Mouse (Mus musculus) embryo, embryonic 10 days (tissue): ENCODE data around the gene Lpo.

ENCODE experiments used
- DNase-seq: peaks from one replicate; pipeline ENCODE4 v3.0.0-alpha.2; 2015; ENCODE audit warnings: low spot score

The Lpo gene

GRCm38 (mm10) chr11:87805448-87805847 lies 22.6 kb downstream of the Lpo start:
- DNase-seq, result peak; percentile 47

GRCm38 (mm10) chr11:87802621-87803020 lies 25.5 kb downstream of the Lpo start:
- peak; percentile 62 for DNase-seq

- DNase-seq, result no peak
These were observed 26.3 kb downstream of the Lpo start for GRCm38 (mm10) chr11:87801711-87802275.

DNA sequence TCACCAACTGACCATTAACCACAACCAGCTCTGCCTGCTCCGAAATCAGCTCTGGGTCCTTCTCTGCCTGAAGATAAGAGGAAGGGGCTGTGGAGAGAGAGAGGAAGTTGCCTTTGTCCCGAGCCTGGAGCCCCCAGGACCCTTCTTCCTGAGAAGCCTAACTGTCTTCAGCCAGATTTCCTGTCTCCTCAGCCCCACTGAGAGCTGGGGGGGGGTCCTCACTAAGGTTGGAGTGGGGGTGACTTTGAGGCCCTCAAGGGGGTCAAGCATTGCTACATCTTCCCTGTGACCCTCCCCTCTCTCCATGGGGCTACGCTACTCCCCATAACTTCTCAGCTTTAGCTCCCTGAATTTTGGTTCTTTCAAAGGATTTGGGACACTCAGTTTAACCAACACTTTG lies 34.6 kb downstream of the Lpo start, which contains the start of gene Mpo:
TSS of gene Mpo (plus strand) at position 122 of the 400 bp plus-strand sequence.
- DNase-seq, result no peak

GRCm38 (mm10) chr11:87790088-87790487 lies 38.0 kb downstream of the Lpo start:
- DNase-seq, result no peak

DNA sequence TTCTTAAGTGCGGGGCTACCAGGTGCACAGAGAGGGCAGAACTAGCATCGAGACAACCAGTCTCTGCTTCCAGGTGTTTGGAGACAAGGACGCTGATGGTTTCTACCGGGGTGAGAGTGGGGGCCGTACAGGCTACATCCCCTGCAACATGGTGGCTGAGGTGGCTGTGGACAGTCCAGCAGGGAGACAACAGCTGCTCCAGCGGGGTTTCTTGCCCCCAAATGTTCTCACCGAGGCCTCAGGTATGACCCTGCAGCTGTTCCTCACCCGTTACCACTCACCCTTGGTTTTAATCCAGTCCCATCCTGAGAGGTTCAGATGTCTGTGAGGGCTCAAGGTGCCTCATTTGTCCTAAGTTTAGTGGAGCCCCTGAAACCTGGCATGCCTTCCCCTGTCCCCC lies 48.0 kb downstream of the Lpo start:
- no peak for DNase-seq

GRCm38 (mm10) chr11:87779392-87779791 lies 48.7 kb downstream of the Lpo start:
- no peak for DNase-seq

DNA sequence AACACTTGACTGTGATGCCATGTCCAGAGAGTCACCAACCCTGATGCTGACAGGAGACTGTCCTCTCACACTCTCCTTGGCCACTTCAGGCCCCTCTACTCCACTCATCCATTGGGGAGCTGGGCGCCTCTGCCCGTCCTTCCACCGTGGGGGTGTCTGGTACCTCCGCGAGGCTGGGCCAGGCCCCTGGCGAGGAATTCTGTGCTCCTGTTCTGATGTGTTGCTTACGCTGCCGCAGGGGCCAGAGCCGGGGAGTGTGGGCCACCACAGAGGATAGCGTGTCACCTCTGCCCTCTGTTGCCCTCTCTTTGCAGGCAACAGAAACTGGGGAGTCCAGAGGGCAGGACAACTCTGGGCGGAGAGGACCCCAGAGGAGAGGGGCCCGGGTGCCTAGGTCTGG lies 49.2 kb downstream of the Lpo start:
- no peak for DNase-seq

GRCm38 (mm10) chr11:87778100-87778765 lies 49.9 kb downstream of the Lpo start:
- DNase-seq, result peak; percentile 86

GRCm38 (mm10) chr11:87772354-87772753 lies 55.7 kb downstream of the Lpo start:
- DNase-seq, result no peak

- DNase-seq, result peak; percentile 59
These were observed 57.1 kb downstream of the Lpo start for GRCm38 (mm10) chr11:87770989-87771388.

DNA sequence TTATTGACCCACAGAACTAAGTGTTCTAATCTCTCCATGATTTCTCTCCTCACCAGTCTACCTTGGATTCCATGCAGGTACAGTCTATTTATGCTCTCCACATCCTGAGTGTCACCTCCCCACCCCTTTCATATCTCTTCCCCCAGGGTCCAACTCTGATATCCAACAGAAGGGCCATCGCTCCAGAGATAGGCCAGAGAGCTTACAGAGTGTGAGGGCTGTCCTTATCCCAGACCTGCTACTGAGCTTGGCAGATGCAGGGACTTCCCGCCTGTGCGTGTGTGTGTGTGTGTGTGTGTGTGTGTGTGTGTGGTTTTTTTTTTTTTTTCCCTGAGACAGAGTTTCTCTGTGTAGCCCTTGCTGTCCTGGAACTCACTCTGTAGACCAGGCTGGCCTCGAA lies 59.3 kb downstream of the Lpo start:
- DNase-seq, result no peak

DNA sequence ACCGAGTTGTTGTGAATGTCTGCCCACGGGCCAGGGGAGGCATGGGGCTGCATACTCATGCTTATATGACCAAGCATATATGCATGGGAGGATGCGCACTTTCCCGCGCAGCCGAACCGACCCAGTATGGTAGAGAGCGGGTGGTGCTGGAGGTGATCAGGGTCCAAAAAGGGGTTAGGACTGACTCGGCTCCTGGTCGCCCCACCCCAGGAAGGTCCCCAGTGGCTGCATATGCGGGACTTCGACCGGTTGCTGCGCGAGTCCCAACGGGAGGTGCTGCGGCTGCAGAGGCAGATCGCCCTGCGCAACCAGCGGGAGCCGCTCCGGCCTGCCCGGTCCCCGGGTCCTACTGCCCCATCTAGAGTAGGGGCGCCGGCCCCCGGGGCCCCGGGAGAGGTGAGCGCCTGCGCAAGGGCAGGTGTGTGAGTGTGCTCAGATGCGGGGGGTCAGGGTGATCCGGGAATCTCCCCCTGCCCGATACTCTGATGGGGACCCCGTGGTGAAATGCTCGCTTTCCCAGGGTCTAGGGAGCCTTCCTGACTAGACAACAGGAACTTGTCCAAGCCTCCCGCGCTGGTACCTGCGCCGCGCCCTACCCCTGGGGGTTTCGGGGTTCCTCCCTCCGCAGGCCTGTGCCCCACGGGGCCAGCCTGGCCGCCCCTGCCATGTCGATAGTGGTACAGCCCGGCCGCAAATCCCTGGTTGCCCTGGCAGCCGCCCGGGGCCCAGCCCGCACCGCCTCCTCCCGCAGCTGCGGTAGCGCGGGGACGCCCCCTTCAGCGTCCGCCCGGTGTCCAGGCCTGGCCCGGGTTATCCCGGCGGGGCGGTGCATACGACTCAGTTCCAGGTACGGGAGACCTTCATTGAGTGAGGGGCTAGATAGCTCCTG lies 63.9 kb downstream of the Lpo start:
- DNase-seq, result peak; percentile 20

DNA sequence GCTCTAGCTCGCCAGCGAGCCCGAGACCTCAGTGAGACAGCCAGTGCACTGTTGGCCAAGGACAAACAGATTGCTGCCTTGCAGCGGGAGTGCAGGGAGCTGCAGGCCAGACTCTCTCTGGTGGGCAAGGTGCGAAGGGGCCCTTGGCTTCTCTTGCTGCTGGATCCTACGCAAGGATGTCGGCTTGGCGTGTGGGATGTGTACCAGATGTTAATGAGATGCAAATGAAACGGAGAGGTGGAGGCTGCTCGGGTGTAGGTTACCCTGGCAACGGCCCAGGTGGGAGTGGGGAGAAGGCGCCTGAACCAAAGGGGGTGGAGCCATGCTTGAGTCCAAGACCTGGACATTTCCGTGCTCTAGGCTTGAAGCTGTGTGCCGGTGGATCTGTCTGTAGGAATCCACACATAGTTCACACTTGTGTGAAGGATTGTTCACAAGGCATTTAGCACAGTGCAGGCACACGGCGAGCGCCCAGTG lies 64.5 kb downstream of the Lpo start:
- peak; percentile 61 for DNase-seq

DNA sequence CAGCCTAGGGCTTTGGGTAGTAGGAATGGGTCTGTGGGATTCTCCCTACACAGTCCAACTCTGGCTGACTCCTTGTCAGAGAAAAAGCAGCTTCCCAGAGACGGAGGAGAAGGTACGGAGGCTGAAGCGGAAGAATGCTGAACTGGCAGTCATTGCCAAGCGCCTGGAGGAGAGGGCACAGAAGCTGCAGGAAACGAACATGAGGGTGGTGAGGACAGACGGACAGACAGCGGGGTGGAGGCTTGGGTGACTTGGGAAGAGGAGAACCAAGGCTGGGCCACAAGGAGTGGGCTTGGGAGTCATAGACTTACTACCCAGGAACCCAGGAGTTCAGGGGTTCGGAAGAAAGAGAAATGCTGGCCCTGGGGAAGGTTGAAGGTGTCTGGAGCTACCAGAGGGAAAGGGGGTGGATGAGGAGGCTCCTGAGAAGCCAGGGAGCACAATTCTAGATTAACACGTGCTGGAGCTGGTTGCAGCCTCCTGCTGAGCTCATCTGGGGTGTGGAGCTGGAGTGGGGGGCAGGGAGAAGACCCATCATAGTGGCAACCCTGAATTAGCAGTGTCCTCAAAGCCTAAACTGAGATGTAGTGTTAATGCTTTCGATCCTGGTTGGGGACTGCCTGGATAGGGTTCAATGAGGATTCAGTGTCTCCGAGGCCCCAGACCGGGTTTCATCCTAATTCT lies 65.2 kb downstream of the Lpo start:
- DNase-seq, result no peak

GRCm38 (mm10) chr11:87761806-87762701 lies 66.0 kb downstream of the Lpo start:
- DNase-seq, result no peak

GRCm38 (mm10) chr11:87761181-87761721 lies 66.8 kb downstream of the Lpo start:
- DNase-seq, result no peak

DNA sequence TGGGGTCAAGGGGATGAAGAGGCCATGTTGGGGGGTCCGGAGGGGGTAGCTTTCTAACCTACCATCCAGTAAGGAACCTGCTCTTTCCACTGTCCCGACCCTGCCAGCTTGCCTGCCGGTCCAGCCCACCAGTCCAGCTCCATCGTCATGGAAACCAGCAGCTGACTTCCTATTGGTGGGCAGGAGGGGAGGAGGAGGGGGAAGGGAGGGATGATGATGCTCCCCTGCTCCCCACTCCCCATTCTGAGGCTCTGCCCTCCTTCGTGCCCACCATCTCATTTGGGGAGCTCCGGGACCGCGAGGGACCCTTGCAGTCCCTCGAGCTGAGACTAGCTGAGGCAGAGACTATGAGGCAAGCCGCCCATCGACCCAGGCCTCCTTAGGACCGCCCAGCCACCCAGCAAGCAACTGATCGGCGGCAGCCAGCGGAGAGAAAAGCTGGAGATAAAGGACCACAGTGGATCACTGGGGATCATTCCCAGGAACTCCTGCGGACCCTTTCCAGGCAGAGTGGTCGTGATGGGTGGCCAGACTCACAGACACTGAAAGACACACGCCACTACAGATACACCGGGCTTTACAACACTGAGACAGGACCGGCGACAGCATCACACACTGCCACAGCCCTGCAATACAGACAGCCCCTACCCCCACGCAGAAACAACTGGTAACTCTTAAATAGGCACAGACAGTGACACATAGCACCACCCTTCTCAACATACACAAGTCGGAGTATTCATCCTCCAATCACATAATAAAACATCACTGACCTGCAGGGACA lies 67.6 kb downstream of the Lpo start, which contains the start of gene Tspoap1:
TSS of gene Tspoap1 (plus strand) at position 241 of the 781 bp plus-strand sequence.
- DNase-seq, result peak; percentile 61

GRCm38 (mm10) chr11:87759609-87760005 lies 68.5 kb downstream of the Lpo start:
- DNase-seq, result no peak
